Mouse (Mus musculus) CH12.LX (cell line): ENCODE measurements around the gene Plekhm1. TPM values are rescaled to one million over a fixed set of nuclear protein-coding genes. Genes with fewer than 3 reads are reported as not detected.

Experiments used
- DNase-seq: peaks from one replicate; pipeline ENCODE4 v3.0.0-alpha.2; 2013; ENCODE audit errors: extremely low read depth
- H3K27ac ChIP-seq: 2 replicates; pipeline ENCODE4 v1.5.1; 2012; ENCODE audit warnings: low read depth, mild to moderate bottlenecking, control low read depth, moderate library complexity; ENCODE audit not compliant: insufficient read depth
- H3K27me3 ChIP-seq: replicated peaks from 2 replicates; pipeline ENCODE3; 2012; ENCODE audit warnings: inconsistent platforms
- H3K36me3 ChIP-seq, 2 experiments: replicated peaks in 1 of 2; 2 replicates each; pipeline versions ENCODE3 to v1.6.1; 2012; ENCODE audit warnings: inconsistent platforms in 1 of 2, low read length in 1 of 2, mild to moderate bottlenecking in 1 of 2, mixed read lengths in 1 of 2, moderate library complexity in 1 of 2; ENCODE audit not compliant: control insufficient read depth in 1 of 2, insufficient read depth in 1 of 2
- H3K4me1 ChIP-seq, 2 experiments: 2 replicates each; pipeline ENCODE4 v1.6.1; 2012; ENCODE audit warnings: inconsistent platforms in 1 of 2, moderate library complexity in 1 of 2; ENCODE audit not compliant: insufficient read depth in 2 of 2, control insufficient read depth in 1 of 2
- H3K4me2 ChIP-seq: 2 replicates; pipeline ENCODE4 v1.6.1; 2012; ENCODE audit warnings: low read depth, mild to moderate bottlenecking, control low read depth; ENCODE audit not compliant: poor library complexity, insufficient read depth, severe bottlenecking
- H3K4me3 ChIP-seq, 3 experiments: fragments of 150-350 bp in 1 of 3; sonication (generic) in 1 of 3; replicated peaks in 1 of 3; 2 replicates each; pipeline versions ENCODE3 to v1.5.1; 2011 to 2012; ENCODE audit warnings: low read depth in 2 of 3, low read length in 2 of 3, mild to moderate bottlenecking in 2 of 3, moderate library complexity in 2 of 3, control low read depth in 1 of 3, improper control_type of control experiment in 1 of 3, inconsistent platforms in 1 of 3, mixed read lengths in 1 of 3; ENCODE audit not compliant: poor library complexity in 1 of 3
- H3K79me2 ChIP-seq: replicated peaks from 2 replicates; pipeline ENCODE4 v1.6.1; 2012; ENCODE audit warnings: mild to moderate bottlenecking, moderate library complexity; ENCODE audit not compliant: control insufficient read depth, poor library complexity, insufficient read depth, severe bottlenecking; ENCODE audit errors: extremely low read depth
- H3K9ac ChIP-seq: 2 replicates; pipeline ENCODE4 v1.6.1; 2012; ENCODE audit warnings: low read depth, mild to moderate bottlenecking, control low read depth, moderate library complexity; ENCODE audit not compliant: insufficient read depth
- H3K9me3 ChIP-seq: replicated peaks from 2 replicates; pipeline ENCODE3; 2012; ENCODE audit warnings: low read length, inconsistent platforms, mixed read lengths
- MAX ChIP-seq: IDR thresholded peaks from 2 replicates; pipeline ENCODE4 v1.6.1; 2011; ENCODE audit warnings: low read length, improper control_type of control experiment
- MYC ChIP-seq: IDR thresholded peaks from 2 replicates; pipeline ENCODE4 v1.6.1; 2011; ENCODE audit warnings: low read depth, mild to moderate bottlenecking, improper control_type of control experiment, low read length
- PAX5 ChIP-seq: IDR thresholded peaks from 2 replicates; pipeline ENCODE4 v1.6.1; 2012; ENCODE audit warnings: low read length, inconsistent platforms, mixed read lengths
- RAD21 ChIP-seq: IDR thresholded peaks from 2 replicates; pipeline ENCODE4 v1.6.1; 2011; ENCODE audit warnings: low read depth, mild to moderate bottlenecking, low read length, improper control_type of control experiment, moderate library complexity
- RCOR1 ChIP-seq: conservative IDR thresholded peaks from 2 replicates; pipeline ENCODE4 v1.6.1; 2012; ENCODE audit warnings: low read depth, mild to moderate bottlenecking, inconsistent platforms, low read length, improper control_type of control experiment
- TCF12 ChIP-seq: IDR thresholded peaks from 2 replicates; pipeline ENCODE4 v1.6.1; 2014; ENCODE audit warnings: low read depth, mild to moderate bottlenecking, inconsistent platforms, low read length, improper control_type of control experiment
- ZNF384 ChIP-seq: IDR thresholded peaks from 2 replicates; pipeline ENCODE4 v1.6.1; 2012; ENCODE audit warnings: low read depth, low read length, improper control_type of control experiment, inconsistent platforms
- dilution Hi-C: fragments of 300-500 bp; cut with MboI; formaldehyde crosslinking; loops from 2 replicates; pipeline ENCODE4 v1.14.3; 2020; ENCODE audit warnings: low sequenced_read_pairs; ENCODE audit not compliant: extremely low pct_unique_long_range_greater_than_20kb, extremely low pct_ligation_motif_present
- in situ Hi-C: fragments of 300-500 bp; cut with MboI; formaldehyde crosslinking; loops from 3 replicates; pipeline ENCODE4 v1.14.3; 2019; ENCODE audit warnings: low sequenced_read_pairs, low pct_ligation_motif_present, low pct_unique_long_range_greater_than_20kb, mixed read lengths
- polyA plus RNA-seq: library from polyadenylated mRNA; unstranded; fragments of >175 nt; gene quantifications from 2 replicates; pipeline ENCODE4 v1.2.1, GENCODE M21; 2012; ENCODE audit warnings: low read depth; ENCODE audit not compliant: insufficient read length
- total RNA-seq, 2 experiments: library from RNA; depleted of rRNA; stranded (reverse); fragments of 300-350 nt in 1 of 2; fragments of >200 nt in 1 of 2; gene quantifications; 2 replicates each; pipeline ENCODE4 v1.2.3; 2012 to 2014

Plekhm1 gene
- total and polyA plus RNA-seq, 3 experiments, result 3.5 to 23.2 (median 5.3) TPM

DNA sequence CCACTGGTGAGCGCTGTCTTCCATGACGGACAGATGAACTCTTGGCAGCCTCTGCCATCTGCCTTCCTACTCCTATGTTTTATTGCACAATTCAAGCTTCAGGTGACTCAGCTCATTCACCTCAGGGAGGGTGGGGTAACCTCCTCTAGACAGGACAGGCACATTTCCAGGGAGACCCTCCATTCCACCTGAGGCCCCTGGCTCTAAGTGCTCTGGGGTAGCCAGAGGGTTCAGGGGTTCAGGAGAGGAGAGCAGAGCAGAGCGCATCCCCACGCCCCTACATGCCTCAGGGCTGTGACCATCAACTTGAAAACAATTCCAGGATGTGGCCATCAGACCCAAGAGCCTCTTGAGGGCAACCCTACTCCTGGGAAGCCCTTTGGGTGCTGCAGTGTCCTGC, 47.0 kb downstream of the Plekhm1 start:
- H3K4me1 ChIP-seq, result peaks cover 12 to 41% of the 10 kb centered on the region in 2 experiments
- in situ Hi-C loops (no loop called here), dilution Hi-C loops (no loop called here)
- no peak overlapping the region for H3K4me2 ChIP-seq
- no peak overlapping the region for H3K4me3 ChIP-seq
- no peaks in the 10 kb centered on the region for H3K27me3 ChIP-seq
- TF ChIP-seq RCOR1, result no peak
- TF ChIP-seq MYC, result no peak
- no peak for TF ChIP-seq RAD21
- no peak for TF ChIP-seq PAX5
- TF ChIP-seq TCF12, result no peak
- H3K9ac ChIP-seq, result no peak overlapping the region
- H3K79me2 ChIP-seq, result no peaks in the 10 kb centered on the region
- peaks cover 40 to 96% of the 10 kb centered on the region in 2 experiments for H3K36me3 ChIP-seq
- no peak for DNase-seq
- H3K9me3 ChIP-seq, result peaks cover 26% of the 10 kb centered on the region
- H3K27ac ChIP-seq, result no peak overlapping the region

- H3K27me3 ChIP-seq, result no peaks in the 10 kb centered on the region
- no peak overlapping the region for H3K4me3 ChIP-seq
- DNase-seq, result no peak
- peaks cover 43 to 96% of the 10 kb centered on the region in 2 experiments for H3K36me3 ChIP-seq
- H3K4me2 ChIP-seq, result no peak overlapping the region
- peaks cover 31% of the 10 kb centered on the region for H3K9me3 ChIP-seq
- dilution Hi-C loops, result no loop called here
- no peak overlapping the region for H3K9ac ChIP-seq
- H3K4me1 ChIP-seq, result peaks cover 8 to 36% of the 10 kb centered on the region in 2 experiments
- in situ Hi-C loops, result no loop called here
- H3K79me2 ChIP-seq, result no peaks in the 10 kb centered on the region
- no peak for TF ChIP-seq ZNF384
- H3K27ac ChIP-seq, result no peak overlapping the region
Observed at GRCm38 (mm10) chr11:103365022-103365421, 47.5 kb downstream of the Plekhm1 start.

- Histone ChIP-seq H3K4me2 (no peak overlapping the region), H3K36me3 (peaks cover 43 to 94% of the 10 kb centered on the region in 2 experiments), H3K4me1 (peaks cover 3 to 32% of the 10 kb centered on the region in 2 experiments; a peak in 3 of 4 replicates), H3K9ac (no peak overlapping the region), H3K4me3 (no peak overlapping the region), H3K27me3 (no peaks in the 10 kb centered on the region), H3K9me3 (peaks cover 35% of the 10 kb centered on the region), H3K79me2 (no peaks in the 10 kb centered on the region), H3K27ac (no peak overlapping the region)
- no peak for DNase-seq
- in situ Hi-C loops (no loop called here), dilution Hi-C loops (no loop called here)
- no peak for TF ChIP-seq MAX
Observed at GRCm38 (mm10) chr11:103364335-103364734, 48.2 kb downstream of the Plekhm1 start.
